Mouse (Mus musculus): ENCODE results near the gene Slc25a14. TPM values are rescaled to one million over a fixed set of nuclear protein-coding genes. Genes with fewer than 3 reads are reported as not detected.

The Slc25a14 gene
- polyA plus RNA-seq, 1 experiment from 2014 or later, result 15.0 TPM

DNA sequence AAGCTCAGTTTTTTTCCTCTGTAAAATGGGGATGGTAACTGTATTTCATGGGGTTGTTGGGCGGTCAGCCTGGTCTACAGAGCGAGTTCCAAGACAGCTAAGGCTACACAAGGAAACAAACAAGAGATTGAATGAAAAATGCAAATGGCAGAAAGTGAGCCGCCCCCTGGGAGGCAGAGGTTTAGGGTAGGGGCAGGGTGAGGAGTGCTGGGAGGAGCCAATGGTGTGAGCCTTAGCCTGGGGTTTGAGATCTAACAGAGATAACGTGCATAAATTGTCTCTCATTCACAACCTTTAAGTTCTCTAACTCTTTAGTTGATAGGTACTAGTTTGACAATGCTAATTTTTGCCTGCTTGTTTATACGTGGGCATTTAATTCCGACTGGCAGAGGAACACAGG lies 71.2 kb downstream of the Slc25a14 start:
- 11% methylated on average over 6 of the region's 6 CpGs for WGBS
- ATAC-seq (ENCODE audit: insufficient number of reproducible peaks, insufficient read depth, low FRiP score, low read depth), result peak; percentile 67; the same call in 1 of the 2 replicates
- H3K9me3 ChIP-seq (ENCODE audit: control insufficient read depth, low read depth, low read length), result no peaks in the 10 kb centered on the region
- no peaks in the 10 kb centered on the region for H3K36me3 ChIP-seq (ENCODE audit: control insufficient read depth, insufficient read depth, low read length)
- no peak overlapping the region for H3K27ac ChIP-seq (ENCODE audit: low read length)
- H3K4me2 ChIP-seq (replicated peaks; ENCODE audit: low read depth, low read length), result peak overlapping the region; percentile 36
- H3K27me3 ChIP-seq (ENCODE audit: control insufficient read depth, insufficient read depth, low read length), result no peaks in the 10 kb centered on the region
- no peaks in the 10 kb centered on the region; the same call in 1 of the 2 replicates for H3K4me1 ChIP-seq (ENCODE audit: control insufficient read depth, insufficient read depth, low read length)
- H3K9ac ChIP-seq (replicated peaks; ENCODE audit: low read depth, low read length), result no peak overlapping the region
- H3K4me3 ChIP-seq (ENCODE audit: low read depth, low read length), result peak overlapping the region; percentile 52

DNA sequence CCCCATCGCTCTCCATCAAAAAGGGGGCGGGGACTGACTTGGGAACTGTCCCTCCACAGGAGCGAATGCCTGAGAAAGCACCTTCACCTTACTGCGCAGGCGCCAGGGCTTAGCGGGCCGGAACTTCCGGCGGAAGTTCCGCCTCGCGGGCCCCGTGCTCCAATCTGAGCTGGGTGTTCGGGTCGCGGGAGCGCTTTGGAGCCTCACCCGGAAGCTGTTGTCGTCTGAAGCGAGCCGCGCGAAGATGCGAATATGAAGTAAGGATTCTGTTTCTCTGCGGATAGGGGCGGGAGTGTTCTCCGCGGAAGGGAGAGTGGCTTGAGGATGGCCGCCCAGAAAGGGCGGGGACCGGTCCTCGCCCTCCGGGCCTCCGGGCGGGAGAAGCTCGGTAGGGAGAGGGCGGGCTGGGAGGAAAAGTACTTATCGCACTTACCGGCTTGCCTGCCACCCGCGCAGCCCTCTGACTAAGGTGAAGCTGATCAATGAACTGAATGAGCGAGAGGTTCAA lies 71.7 kb downstream of the Slc25a14 start, which contains the start of gene Rbmx2:
Rbmx2 (plus strand) TSS at position 141 of the 508 bp plus-strand sequence.
- ATAC-seq (ENCODE audit: insufficient number of reproducible peaks, insufficient read depth, low FRiP score, low read depth), result peak; percentile 97
- no peaks in the 10 kb centered on the region; the same call in 1 of the 2 replicates for H3K4me1 ChIP-seq (ENCODE audit: control insufficient read depth, insufficient read depth, low read length)
- peak within 1 kb of the TSS; percentile 38; the same call in 1 of the 2 replicates for H3K9ac ChIP-seq (replicated peaks; ENCODE audit: low read depth, low read length)
- H3K27me3 ChIP-seq (ENCODE audit: control insufficient read depth, insufficient read depth, low read length), result no peaks in the 10 kb centered on the region
- H3K27ac ChIP-seq (ENCODE audit: low read length), result 0 out of 2 replicates have a peak within 1 kb of the TSS, but pooled peaks have one; percentile 21
- WGBS, result 18% methylated on average over 42 of the region's 42 CpGs
- peak within 1 kb of the TSS; percentile 36 for H3K4me2 ChIP-seq (replicated peaks; ENCODE audit: low read depth, low read length)
- peak within 1 kb of the TSS; percentile 52 for H3K4me3 ChIP-seq (ENCODE audit: low read depth, low read length)
- H3K36me3 ChIP-seq (ENCODE audit: control insufficient read depth, insufficient read depth, low read length), result no peaks in the 10 kb centered on the region
- no peaks in the 10 kb centered on the region for H3K9me3 ChIP-seq (ENCODE audit: control insufficient read depth, low read depth, low read length)

DNA sequence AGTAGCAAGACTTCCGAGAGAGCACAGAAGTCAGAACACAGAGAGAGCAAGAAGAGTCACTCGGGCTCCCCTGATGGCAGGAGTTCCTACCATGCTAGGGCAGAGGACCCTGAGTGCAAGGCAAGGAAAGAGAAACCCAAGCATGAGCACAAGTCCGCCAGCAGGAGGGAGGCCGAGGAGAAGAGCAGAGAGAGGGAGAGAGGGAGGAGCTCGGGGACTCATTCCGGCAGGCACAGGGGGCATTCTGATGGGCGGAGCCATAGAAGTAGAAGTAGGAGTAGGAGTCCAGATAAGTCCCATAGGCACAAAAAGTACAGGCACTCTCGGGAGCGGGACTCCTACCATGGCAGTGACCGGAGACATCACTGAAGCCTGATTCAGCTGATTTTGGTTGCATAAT lies 86.5 kb downstream of the Slc25a14 start:
- 84% methylated on average over 10 of the region's 10 CpGs for WGBS
- no peak for ATAC-seq (ENCODE audit: insufficient number of reproducible peaks, insufficient read depth, low FRiP score, low read depth)
- H3K4me3 ChIP-seq (ENCODE audit: low read depth, low read length), result no peak overlapping the region
- no peak overlapping the region for H3K27ac ChIP-seq (ENCODE audit: low read length)
- no peak overlapping the region for H3K9ac ChIP-seq (replicated peaks; ENCODE audit: low read depth, low read length)
- no peak overlapping the region for H3K4me2 ChIP-seq (replicated peaks; ENCODE audit: low read depth, low read length)
- no peaks in the 10 kb centered on the region for H3K27me3 ChIP-seq (ENCODE audit: control insufficient read depth, insufficient read depth, low read length)
- H3K4me1 ChIP-seq (ENCODE audit: control insufficient read depth, insufficient read depth, low read length), result no peaks in the 10 kb centered on the region
- no peaks in the 10 kb centered on the region for H3K36me3 ChIP-seq (ENCODE audit: control insufficient read depth, insufficient read depth, low read length)
- H3K9me3 ChIP-seq (ENCODE audit: control insufficient read depth, low read depth, low read length), result no peaks in the 10 kb centered on the region

Small RNAs within 50 kb of the gene (microRNA-seq; reads per million reads assigned to microRNA genes)
- gene Gm27828, result not detected

Other genes starting within 250 kb of the Slc25a14 start
- 13.5 and 15.2 TPM in 2 replicates for gene Elf4, start 160.3 kb upstream of the Slc25a14 start, polyA plus RNA-seq (2014; fragmentation: Nextera tagmentation; extraction: Ambion mirVana)
- gene Aifm1, start 109.8 kb upstream of the Slc25a14 start, polyA plus RNA-seq (2014; fragmentation: Nextera tagmentation; extraction: Ambion mirVana), result 61.9 and 63.8 TPM in 2 replicates
- gene Rab33a, start 104.1 kb upstream of the Slc25a14 start, polyA plus RNA-seq (2014; fragmentation: Nextera tagmentation; extraction: Ambion mirVana), result 8.5 and 9.2 TPM in 2 replicates
- gene Zfp280c, start 28.9 kb upstream of the Slc25a14 start, polyA plus RNA-seq (2014; fragmentation: Nextera tagmentation; extraction: Ambion mirVana), result 15.6 and 16.6 TPM in 2 replicates
- gene Gpr119, start 51.1 kb downstream of the Slc25a14 start, polyA plus RNA-seq (2014; fragmentation: Nextera tagmentation; extraction: Ambion mirVana), result not detected in 2 replicates
- 21.3 and 22.2 TPM in 2 replicates for gene Rbmx2, start 71.6 kb downstream of the Slc25a14 start, polyA plus RNA-seq (2014; fragmentation: Nextera tagmentation; extraction: Ambion mirVana)

All from stomach, embryonic 14.5 days (tissue).